Mouse (Mus musculus) lung, postnatal 0 days (tissue): ENCODE measurements around the gene Ddah1.

Source experiments
- CTCF ChIP-seq: IDR thresholded peaks from 2 replicates; pipeline ENCODE4 v1.5.1; 2016; ENCODE audit warnings: antibody characterized with exemption, mild to moderate bottlenecking
- EP300 ChIP-seq: IDR thresholded peaks from 2 replicates; pipeline ENCODE4 v1.6.1; 2016; ENCODE audit warnings: antibody characterized with exemption, mild to moderate bottlenecking, control low read depth

DNA sequence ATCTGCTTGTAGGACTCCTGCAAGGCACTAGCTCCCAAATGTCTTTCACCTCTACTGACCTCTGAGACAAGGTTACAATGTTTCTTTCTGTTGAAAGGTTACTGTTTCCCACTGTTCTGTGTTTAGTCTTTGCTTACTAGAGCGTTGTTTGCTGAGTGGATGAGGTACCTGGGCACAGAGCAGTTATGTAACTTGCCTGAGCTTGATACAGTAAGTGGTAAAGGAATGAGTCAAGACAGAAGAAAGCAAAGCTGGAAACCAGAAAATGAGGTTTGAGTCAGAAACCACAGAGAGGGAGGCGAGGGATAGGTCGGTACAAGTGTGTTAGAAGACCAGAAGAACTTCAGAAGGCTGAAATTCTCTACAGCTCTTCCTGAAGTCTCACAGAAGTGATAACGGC, 158.4 kb downstream of the Ddah1 start:
- TF ChIP-seq CTCF (no peak), EP300 (no peak)
